Mouse (Mus musculus) gonadal fat pad, adult 2 months (tissue): ENCODE measurements at regions not wholly inside any gene's neighbourhood (a gene's known extent, or its start where the extent isn't known, plus 50 kb on each side); places are given as distances from the start of the nearest gene placed in this dataset.

Experiments used
- DNase-seq: peaks from one replicate; pipeline ENCODE4 v3.0.0-alpha.2; 2012; ENCODE audit warnings: low read depth

- DNase-seq, result no peak
Observed at GRCm38 (mm10) chr8:34488746-34489400, 377.3 kb upstream of the Gm10131 start.

- no peak for DNase-seq
Observed at GRCm38 (mm10) chr8:34486433-34487096, 375.0 kb upstream of the Gm10131 start.

DNA sequence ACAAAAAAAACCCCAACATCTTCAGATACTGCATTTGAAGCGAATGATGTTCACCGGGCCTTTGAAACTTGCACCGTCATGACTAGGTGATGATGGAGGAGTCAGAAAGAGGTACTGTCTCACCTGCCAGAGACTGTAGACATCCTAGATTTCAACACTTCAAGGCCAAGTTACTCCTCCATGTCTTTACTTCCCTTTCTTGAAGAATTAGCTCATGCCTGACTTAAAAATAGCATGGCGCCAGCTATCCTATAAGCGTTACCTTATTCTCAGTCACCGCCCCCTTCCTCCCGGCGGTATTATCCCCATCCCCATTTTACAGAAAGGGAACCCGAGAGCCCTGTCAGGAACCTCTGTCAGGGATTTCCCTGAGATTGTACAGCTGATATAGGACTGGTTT, 374.4 kb upstream of the Gm10131 start:
- DNase-seq, result no peak

- no peak for DNase-seq
Observed at GRCm38 (mm10) chr8:34485346-34485745, 373.8 kb upstream of the Gm10131 start.

DNA sequence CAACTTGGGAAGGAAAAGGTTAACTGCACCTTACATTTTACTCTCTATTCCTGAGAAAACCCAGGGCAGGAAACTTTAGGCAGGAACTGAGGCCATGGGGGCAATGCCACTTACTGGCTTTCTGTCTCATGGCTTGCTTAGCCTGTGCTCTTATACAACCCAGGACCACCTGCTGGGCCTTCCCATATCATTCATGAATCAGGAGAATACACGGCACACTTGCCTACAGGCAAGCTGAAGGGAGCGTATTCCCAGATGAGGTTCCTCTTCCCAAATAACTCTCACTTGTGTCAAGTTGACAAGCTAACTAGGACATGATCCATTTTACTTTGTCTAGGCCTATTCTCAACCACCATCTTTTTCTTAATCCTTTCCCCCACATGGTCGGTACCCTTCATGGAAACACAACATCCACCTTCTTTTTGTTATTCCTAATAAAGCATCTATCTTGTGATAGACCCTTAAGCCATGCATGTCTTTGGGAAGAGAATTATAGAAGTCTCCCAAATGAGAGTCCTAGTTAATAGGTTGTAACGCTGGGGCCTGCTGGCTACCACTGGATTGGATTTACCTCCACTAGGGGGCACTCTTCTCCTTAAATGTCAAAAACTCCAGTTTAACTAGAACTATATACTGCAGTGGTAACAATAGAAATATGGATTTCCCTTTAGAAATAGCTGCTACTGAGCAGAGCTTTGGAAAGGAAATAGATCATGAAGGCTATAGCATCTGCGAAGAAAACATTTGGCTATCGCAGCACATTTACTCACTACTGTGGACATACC, 373.2 kb upstream of the Gm10131 start:
- no peak for DNase-seq

DNA sequence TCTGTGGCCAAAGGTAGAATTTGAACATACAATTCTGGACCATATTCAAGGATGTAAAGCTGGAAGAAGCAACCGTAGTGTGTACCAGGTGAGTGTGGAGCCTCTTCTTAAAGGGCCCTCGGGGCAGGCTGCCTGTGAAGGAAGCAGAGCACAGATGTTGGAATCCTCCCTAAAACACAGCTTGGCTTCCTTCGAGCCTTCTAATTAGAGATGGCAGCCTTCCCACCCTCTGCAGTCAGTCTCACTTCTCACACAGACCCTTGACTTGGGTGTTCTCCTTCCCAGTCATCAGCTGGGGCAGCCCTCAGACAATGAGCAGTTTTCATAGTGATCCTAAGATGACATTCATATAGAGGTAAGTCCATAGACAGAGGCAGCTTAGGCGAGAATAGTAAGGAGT, 371.7 kb upstream of the Gm10131 start:
- no peak for DNase-seq

DNA sequence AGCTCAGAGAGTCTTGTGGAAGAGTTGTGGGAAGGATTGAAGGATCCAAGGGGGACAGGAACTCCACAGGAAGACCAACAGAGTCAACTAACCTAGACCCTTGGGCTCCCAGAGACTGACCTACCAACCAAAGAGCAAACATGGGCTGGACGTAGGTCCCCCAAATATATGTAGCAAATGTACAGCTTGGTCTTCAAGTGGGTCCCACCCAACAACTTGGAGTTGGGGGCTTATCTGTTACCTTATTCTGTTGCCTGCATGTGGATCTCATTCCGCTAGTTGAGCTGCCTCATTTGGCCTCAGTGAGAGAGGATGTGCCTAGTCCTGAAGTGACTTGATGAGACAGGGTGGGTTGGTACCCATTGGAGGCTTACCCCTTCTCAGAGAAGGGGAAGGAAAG, 371.1 kb upstream of the Gm10131 start:
- no peak for DNase-seq

GRCm38 (mm10) chr8:34480496-34480895, 369.0 kb upstream of the Gm10131 start:
- DNase-seq, result no peak

DNA sequence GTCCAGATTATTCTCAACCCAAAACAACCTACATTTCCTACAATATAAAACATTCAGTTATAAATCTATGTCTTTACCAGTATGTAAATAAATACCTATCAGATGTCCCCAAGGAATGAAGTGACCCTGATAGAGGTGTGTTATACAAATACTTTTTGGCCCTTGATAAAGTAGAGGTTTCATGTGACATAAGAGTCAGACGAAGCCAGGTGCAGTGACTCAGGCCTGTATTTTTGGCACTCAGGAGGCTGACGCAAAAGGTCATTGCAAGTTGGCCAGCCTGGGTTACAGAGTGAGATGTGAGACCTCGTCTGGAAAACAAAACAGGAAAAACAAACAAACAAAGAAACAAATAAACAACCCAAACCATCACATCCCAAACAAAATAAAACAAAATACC, 367.4 kb upstream of the Gm10131 start:
- no peak for DNase-seq

GRCm38 (mm10) chr8:34478465-34478864, 366.9 kb upstream of the Gm10131 start:
- no peak for DNase-seq

DNA sequence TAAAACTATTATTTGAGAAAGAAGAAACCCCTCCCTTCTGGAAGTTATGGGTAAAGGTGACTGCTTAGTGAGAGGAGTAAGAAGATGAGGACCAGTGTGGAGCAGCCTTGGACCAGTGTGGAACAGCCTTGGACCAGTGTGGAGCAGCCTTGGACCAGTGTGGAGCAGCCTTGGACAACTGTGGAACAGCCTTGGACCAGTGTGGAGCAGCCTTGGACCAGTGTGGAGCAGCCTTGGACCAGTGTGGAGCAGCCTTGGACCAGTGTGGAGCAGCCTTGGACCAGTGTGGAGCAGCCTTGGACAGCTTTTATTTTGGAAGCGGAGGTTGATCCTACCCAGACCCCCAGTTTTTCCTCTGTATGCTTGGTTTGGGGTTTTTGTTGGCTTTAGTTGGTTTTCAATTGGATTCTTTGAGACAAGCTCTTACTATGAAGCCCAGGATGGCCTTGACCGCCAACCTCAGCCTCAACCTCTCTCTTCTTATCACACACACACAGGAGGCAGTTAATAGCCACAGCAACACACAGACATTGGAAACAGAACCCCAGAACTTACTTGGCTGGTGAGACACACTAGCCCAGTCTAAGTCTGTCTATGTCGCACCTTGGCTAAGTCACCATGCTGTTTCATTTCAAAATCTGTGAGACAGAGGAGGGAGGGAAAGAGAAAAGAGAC, 364.7 kb upstream of the Gm10131 start:
- no peak for DNase-seq

GRCm38 (mm10) chr8:34474593-34474992, 363.1 kb upstream of the Gm10131 start:
- no peak for DNase-seq

DNA sequence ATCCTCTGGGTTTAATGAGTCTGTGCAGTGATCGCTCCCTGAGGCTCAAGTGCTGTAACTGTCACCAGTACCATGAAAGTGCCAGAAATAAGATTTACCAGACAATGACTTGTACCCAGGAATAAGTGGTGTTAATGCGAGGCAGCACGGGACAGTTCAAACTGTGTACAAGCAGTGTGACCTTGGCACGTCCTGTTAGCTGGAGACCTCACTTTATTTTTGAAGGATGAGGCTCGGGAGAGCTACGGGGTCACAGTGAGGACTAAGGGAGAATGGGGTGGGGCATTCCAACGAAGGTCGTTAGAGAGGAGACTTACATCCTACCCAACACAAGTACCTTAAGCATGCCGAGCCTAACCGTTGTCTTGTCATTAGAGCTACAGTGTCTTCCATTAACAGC, 362.2 kb upstream of the Gm10131 start:
- DNase-seq, result no peak

GRCm38 (mm10) chr8:34473301-34473700, 361.8 kb upstream of the Gm10131 start:
- DNase-seq, result no peak

DNA sequence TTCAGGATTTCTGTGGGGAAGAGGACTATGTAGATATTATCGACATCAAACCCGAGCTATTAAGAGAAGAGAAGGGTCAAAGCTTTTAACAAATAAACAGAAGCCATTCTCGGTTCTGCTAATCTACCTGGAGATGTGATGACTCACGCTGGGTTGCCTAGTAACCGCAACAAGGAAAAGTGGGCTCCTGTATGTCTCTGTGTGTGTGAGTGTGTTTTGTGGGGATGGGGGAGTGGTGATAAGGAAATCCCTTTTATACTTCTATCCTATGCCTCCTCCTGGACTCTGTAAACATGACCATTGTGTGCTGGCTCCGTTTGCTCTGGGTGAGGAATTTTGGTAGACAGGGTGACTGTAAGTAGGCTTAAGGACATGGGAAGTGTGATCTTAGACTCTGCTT, 361.3 kb upstream of the Gm10131 start:
- DNase-seq, result no peak

- no peak for DNase-seq
Observed at GRCm38 (mm10) chr8:34472434-34472833, 360.9 kb upstream of the Gm10131 start.

- DNase-seq, result no peak
Observed at GRCm38 (mm10) chr8:34469091-34469490, 357.6 kb upstream of the Gm10131 start.

DNA sequence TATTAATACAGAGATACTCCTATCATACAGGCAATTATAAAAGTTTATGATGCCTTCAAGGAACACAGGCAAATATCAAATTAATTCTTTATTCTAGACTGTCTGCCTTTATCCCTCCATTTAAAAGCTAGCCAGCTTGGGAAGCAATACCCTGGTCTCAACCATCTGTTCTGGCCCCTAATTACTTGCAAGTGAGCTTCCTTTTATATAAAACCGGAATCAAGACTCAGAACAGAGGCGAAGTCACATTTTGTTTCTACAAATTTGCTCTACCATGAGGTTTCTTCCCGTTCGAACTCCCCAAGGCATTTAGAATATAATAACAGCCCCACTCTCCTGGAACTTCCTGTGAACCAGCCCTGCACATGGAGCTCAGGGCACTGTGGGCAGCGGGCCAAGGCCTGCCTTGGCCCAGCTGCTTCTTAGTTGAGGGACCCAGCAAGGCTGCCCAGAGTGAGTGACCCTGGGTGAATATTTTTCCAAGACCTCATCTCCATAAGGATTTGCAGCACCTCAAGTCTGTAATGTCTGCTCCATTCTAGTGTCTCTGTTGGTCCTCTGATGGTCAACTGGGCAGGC, 355.3 kb upstream of the Gm10131 start:
- DNase-seq, result no peak

- DNase-seq, result no peak
Observed at GRCm38 (mm10) chr8:34465398-34465797, 353.9 kb upstream of the Gm10131 start.

DNA sequence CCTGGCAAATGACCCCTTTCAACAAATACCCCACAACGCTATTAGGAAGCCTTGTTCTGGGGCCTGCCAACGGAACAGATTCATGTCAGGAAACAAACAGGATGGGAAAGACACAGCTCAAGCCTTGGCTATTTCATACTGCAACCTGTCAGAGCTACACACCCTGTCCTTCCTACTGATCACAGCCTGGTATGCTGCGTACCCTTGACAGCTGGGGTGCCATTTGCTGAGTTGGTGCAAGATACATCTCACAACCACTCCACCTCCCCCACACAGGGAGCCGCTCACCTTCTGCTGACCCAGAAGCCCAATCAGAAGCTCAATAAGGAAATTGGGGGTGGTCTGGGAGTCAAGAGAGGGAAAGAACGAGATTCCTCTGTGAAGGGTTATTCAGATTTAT, 350.7 kb upstream of the Gm10131 start:
- DNase-seq, result no peak

DNA sequence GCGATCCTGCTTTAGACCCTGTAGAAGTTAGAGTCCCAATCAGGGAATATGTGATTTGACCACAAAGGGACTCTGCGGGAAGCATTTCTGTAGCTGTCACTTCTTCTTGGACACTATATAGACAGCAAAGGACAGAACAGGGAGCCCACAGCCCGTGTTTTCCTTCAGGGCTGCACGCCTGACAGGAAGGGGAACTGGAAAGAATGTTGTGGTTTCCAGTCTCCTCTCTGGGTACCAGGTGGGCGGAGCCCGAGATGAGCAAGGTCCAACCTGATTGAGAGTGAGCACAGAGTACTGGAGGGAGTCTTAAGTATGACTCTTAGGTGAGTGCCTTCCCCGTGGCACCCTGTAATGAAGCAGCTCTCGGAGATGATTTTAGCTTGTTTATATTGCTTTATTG, 346.8 kb upstream of the Gm10131 start:
- DNase-seq, result no peak

DNA sequence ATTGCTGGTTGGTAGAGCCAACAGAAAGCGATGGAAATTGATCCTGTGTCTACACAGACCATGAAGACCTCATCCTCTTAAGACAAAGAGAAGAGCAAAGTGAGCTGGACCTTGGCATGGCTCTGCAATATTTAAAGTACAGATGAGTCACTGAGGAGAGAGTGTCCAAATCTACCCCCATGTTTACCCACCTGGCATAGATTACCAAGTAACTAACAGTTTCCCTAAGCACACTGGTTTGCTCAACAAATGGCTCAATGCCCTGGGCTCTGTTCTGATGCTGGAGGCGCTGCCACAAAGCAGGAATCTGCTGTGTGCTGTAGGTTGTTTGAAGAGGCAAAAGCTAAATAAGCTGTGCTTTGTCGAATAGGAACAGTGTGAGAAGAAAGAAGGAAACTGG, 345.0 kb upstream of the Gm10131 start:
- DNase-seq, result no peak
